Mouse (Mus musculus): ENCODE data around the gene Ndufs2.

Ndufs2 gene

GRCm38 (mm10) chr1:171250680-171251593 lies at the start of gene Ndufs2:
Ndufs2 (minus strand) TSS chr1:171251388.
- DNase-seq (ENCODE audit: low spot score in 2 of 2): peak in 1 of 2 experiments; percentile 57

DNA sequence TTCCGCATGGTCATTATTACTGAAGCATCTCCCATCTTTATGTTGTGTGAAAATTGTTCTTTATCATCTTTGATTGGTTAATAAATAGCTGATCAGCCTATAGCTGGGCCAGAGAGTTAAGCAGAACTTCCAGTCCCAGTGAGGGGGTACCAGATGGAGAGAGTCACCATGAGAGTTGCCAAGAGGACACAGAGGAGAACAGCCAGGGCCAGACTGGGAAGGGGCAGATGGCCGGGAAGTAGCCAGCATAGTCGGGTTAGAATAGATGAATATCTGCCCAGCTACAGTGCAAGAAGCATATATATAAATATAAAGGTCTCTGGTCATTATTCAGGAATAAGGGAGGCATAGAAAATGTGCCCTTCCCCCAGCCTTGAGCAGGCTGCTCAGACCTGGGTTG lies 47.0 kb upstream of the Ndufs2 start:
- no peak for DNase-seq (ENCODE audit: low spot score in 2 of 2)

- DNase-seq (ENCODE audit: low spot score in 2 of 2): no peak
These were observed 43.8 kb upstream of the Ndufs2 start for GRCm38 (mm10) chr1:171295063-171295402.

DNA sequence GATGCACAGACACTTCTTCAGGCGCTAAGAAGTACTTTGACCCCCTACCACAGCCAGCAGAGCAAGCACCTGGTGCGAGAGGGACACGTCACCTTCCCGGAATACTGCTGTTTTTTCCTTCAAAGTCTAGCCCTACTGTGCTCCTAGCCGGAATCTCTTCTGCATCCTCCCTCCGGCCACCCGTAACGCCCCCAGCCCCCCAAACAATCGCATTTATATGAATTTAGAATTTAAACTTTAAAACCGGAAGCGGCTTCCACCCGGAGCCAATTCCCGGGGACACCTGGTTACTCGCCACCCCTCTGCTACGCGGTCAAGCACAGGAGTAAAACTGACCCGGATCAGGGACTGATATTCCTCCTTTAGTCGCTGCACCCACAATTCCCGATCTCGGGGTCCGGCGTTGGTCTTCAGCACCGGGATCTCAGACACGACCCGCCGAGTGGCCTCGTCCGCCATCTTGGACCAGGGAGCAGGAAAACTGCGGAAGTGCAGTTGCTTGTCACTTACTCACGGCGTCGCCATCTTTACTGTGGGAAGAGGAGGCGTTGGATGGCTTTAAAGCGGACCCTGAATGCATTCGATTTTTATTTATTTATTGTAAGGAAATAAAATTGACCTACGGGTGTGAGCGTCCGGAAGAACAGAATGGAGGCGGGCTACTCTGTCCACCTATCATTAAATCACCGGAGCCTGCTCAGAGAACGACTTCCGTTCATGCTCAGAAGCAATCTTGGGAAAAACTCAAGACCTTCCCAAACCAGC lies 43.3 kb upstream of the Ndufs2 start, which contains the start of gene Ufc1:
TSS of gene Ufc1 (minus strand) at position 727 of the 765 bp plus-strand sequence.
- DNase-seq (ENCODE audit: low spot score in 2 of 2): peak; percentile 87 to 91

GRCm38 (mm10) chr1:171293906-171294297 lies 42.7 kb upstream of the Ndufs2 start:
- DNase-seq (ENCODE audit: low spot score in 2 of 2): peak in 1 of 2 experiments; percentile 36

- DNase-seq (ENCODE audit: low spot score in 2 of 2): no peak
These were observed 42.2 kb upstream of the Ndufs2 start for GRCm38 (mm10) chr1:171293351-171293750.

DNA sequence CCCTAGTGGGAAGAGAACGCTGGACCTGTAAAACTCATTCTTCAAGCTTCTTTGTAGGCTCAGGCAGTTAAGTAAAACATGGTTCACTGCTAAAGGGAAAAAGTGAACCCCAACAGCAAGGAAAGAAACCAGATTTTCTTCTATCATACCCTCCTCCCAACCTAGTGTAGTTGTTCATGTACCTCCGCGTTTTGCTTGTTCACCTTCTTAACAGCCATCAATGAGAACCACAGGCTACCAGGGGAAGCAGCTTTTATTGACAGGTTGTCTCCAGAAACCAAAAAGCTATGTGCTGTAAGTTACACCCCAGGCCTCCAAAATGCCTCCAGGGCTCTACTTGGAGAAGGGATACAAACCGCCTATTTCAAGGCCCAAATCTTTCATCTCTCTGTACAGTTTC lies 37.1 kb upstream of the Ndufs2 start:
- no peak for DNase-seq (ENCODE audit: low spot score in 2 of 2)

DNA sequence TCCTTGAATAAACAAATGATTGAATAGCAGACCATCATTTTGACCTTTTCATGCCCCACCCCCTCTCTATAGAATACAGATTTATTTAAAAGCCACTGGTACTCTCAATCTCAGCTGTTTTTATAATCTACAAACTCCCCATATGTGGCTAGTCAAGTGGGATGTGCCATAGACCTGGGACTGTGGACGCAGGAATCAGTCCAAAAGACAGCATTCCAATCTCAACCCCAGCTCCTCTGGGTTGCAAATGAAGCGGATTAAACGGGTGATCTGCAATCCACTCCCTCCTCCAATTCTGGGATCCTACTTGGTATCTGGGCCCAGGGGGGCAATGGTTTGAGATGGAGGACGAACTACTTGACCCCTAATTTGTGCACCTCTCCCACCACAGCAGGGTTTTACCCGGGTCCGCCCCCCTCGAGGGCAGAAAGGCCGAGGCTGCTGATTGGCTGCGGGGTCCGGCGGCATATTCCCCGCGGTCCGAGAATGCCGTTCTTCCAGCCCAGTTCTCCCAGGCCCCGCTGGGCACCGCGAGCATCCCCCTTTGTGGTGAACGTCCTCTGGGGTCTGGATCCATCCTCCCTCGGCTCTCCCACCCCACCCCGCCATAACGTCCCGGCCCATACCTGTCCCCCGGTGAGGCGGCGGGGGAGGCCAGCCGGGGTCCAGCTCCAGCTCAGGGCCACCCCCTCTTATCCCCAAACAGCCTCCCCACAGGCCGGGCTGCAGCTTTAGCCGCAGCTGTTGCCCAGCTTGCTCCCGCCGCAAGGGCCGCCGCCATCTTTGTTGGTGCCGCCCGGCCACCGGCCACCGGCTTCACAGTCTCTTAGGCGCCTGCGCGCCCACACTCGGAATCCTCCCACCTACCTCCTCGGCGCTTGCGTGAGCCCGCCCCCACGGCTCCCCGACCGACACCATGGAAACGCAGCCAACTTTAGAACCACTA lies 36.2 kb upstream of the Ndufs2 start, which contains the start of gene Usp21:
TSS of gene Usp21 (minus strand) at position 856 of the 946 bp plus-strand sequence.
- peak; percentile 97 to 98 for DNase-seq (ENCODE audit: low spot score in 2 of 2)

DNA sequence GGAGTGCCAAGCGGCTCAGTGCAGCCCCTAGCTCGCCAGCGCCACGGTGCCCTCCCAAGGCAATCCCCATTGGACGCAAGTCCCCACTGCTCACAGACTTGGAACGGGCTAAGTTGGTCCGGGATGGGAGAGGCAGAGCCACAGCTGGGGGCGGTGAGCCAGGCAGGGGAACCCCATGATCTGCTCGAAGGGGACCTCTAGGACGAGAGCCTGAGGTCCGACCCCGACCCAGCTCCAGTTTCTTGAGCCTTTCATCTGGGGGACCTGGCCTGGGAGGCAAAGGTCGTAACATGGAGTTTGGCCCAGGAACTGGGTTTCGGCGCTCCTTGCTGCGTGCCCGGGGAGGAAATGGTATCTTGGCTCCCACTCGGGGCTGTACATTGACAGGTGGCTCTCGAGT lies 35.3 kb upstream of the Ndufs2 start:
- peak; percentile 42 to 56 for DNase-seq (ENCODE audit: low spot score in 2 of 2)

- DNase-seq (ENCODE audit: low spot score in 2 of 2): peak; percentile 26 to 34
These were observed 34.1 kb upstream of the Ndufs2 start for GRCm38 (mm10) chr1:171285096-171285892.

- DNase-seq (ENCODE audit: low spot score in 2 of 2): peak in 1 of 2 experiments; percentile 31
These were observed 33.3 kb upstream of the Ndufs2 start for GRCm38 (mm10) chr1:171284491-171284890.

- peak; percentile 25 to 35 for DNase-seq (ENCODE audit: low spot score in 2 of 2)
These were observed 32.3 kb upstream of the Ndufs2 start for GRCm38 (mm10) chr1:171283188-171284160.

DNA sequence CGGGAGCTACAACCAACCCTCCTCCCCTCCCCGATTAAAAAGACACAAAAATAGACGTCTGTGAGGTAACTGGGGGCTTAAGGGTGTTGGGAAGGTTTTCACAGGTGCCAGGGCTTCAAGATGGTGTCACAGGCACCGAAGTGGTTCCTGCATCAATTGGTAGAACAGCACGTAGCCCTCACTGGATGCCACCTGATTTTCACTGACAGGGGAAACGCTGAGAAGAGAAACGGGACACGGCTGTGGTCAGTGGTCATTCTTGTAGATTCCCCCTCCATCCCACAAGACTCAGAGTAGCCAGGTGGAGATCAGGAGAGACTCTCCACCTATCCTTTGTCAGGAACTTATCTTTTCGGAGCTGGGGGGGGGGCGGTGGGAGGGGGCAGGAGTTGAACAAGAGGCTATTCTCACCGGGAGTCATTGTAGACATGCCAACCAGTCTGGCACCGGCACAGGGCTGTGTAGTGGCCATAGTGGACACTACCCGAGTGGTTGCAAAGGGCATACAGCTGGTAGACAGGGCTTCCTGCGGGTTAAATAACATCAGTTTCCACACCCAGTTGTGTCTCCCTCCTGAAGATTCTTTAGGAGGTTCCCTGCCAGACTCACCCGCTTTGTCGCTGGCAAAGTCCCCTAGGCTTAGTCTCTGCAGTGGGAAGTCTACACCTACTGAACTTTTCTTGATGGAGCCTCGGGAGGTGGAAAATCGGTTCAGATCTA lies 31.1 kb upstream of the Ndufs2 start:
- peak in 1 of 2 experiments; percentile 30 for DNase-seq (ENCODE audit: low spot score in 2 of 2)

DNA sequence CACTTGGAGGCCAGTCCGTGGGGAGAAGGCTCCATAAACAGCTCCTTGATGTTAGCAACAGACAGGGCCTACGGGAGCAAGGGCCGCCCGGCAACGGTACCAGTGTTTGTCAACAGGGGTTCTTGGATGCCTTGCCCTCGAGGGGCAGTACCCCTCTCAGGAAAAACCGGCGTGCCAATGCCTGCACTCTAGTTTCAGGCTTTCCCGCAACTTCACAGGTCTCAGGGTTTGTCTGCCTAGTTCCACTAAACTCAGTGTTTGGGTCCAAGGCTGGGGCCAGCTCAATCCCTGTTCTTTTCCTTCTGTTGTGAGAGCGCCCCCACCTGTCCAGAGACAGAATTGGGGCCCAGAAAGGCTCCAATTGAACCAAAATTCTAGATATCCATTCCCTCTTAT lies 30.3 kb upstream of the Ndufs2 start:
- peak; percentile 77 to 79 for DNase-seq (ENCODE audit: low spot score in 2 of 2)

DNA sequence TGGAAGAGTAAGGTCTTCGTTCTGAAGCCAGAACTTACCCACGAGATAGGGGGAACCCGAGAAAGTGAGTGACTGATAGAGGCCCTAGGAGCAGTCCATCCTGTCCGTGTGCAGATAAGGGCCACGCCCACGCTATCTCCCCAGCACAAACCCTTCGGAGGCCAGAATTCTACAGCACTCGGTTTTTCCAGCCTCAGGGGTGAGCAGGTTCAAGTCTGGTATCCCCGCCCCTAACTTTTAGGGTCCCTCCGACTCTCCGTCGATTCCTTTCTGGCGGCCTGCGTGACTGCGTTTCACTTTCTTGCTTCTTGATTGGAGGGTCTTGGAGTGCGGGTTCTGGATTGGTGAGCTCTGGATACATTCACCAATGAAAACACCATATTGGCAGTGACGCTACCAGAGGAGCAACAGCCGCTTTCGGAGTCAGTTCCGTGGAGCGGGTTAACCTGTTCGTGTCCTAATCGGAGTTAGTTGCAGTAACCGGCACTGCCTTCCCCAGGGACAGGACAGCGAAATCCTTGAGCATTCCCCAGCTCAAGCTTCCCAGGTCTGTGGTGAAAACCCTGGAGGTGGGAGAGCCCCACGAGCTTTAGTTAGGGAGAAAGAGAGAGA lies 29.8 kb upstream of the Ndufs2 start, which contains the start of gene Ppox:
TSS of gene Ppox (minus strand) at position 271 of the 612 bp plus-strand sequence.
- peak; percentile 96 to 98 for DNase-seq (ENCODE audit: low spot score in 2 of 2)

DNA sequence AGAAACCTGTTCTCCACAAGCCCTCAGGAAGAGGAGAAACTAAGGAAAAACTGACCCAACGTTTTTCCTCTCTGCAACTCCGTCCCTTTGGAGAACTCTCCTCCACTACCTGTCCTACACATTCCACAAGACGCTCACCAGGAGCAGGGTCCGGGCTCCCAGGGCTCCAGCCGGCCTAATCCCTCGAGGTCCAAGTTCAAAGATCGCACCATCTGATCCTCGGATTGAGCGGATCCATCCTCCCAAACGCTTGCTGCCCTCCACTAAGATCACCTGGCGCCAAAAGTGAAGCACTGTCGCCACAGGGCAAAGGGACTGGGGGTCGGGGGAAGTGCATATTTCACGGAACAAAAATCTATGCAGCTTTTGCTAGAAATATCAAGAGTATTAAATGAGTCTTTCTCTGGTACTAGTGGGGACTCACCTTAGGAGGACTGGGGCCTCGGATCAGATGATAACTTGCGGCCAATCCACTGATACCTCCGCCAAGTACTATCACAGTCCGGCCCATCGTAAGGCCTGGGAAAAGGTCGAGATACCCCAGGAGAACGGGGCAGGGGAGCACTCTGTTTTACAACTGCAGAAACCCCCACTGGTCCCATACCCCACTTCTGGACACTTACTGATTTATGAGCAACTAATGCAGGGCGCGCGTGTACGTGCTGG lies 29.2 kb upstream of the Ndufs2 start:
- peak in 1 of 2 experiments; percentile 30 for DNase-seq (ENCODE audit: low spot score in 2 of 2)

DNA sequence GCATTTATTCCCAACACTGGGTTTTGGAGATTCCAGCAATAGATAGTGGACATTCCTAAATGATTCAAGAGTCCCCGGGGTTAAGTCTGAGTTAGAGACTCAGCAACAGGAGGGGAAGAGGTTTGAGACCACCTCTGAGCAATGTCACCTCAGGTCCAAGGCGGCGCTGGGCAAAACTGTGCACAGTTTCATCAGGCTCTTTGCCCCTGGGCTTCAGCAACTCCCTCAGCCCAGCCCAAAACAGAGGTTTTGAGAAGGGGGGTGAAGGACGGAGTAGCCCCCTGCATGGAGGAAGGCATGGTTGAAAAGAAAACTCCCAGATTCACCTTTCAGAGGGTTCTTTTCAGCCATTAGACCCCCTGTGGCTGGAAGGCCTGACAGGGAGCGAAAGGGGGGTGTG lies 28.5 kb upstream of the Ndufs2 start:
- DNase-seq (ENCODE audit: low spot score in 2 of 2): peak in 1 of 2 experiments; percentile 23
